Mouse (Mus musculus): ENCODE results near the gene Syt7.

DNA sequence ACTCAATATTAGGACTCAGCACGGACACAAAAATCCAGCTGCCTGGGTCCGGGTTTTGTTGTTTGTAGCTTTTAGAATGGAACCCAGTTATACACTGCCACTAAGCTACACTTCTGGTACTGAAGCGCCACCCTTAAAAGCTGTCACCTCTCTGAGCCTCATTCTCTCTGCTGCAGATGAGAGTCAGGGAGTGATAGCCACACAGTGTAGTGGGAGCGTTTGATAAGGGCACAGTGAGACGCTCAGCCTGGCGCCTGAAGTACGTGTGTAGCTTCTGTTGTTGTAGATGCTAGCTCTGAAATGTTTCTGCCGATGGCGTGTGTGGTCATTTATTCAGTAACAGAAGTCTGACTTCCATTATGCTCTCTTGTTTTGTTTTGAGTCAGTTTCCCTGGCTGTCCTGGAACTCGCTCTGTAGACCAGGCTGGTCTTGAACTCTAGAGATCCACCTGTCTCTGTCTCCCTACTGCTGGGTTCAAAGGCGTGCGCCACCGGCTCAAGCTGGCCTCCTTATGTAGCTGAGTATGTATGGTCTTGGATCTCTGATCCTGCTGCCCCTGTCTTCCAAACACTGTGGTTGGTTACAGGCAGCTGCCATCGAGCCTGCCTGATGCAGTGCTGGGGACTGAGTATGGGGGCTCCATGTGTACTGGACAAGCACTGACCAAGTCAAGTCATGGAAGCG lies 55.9 kb downstream of the Syt7 start:
- TF ChIP-seq CTCF (IDR thresholded peaks at IDR 0.05; ENCODE audit: low read depth, low read length) (no peak), POLR2A (IDR thresholded peaks at IDR 0.05; ENCODE audit: insufficient read depth, low read length) (no peak)
